Mouse (Mus musculus) right cerebral cortex, postnatal 25 days (tissue): ENCODE data around the gene Fam136a.

Source experiments
- DNase-seq: peaks from one replicate; pipeline ENCODE4 v3.0.0; 2022

The Fam136a gene

DNA sequence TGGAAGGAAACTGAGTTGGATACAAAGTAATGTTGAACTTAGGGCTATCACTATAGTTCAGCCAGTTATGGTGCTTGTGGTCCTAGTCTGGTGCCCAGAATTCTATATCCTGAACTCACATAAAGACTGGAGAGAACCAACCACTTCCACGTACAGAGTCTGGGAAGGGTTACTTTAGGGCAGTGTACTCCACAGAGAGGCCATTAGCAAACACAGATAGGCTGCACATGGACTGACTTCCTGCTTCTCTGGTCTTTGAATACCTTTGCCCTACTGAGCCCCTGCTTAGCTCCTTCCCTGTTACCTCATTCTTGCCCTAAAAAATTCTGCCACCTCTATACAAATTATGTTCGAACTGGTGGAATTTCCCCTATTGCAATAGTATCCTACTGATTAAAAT, 34.5 kb downstream of the Fam136a start:
- DNase-seq = no peak

DNA sequence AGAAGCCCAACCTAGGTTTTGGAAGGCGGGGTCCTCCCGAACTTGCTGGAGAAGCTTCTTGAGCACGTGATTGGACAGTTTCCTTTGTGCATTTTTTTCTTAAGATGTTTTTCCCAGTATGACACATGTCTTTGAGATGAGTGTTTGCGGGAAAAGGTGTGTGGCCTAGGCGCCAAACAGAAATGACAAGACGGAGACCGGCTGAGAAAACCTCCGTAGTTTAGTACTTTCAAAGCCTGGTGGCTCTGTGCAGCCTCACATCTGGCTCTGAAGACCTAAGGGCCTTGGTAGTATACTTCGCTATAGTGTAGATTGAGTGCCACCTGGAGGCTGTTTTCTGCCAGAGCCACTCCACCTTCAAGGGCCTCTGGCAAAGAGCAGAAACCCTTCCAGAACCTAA, 35.5 kb downstream of the Fam136a start:
- peak; percentile 23 for DNase-seq

DNA sequence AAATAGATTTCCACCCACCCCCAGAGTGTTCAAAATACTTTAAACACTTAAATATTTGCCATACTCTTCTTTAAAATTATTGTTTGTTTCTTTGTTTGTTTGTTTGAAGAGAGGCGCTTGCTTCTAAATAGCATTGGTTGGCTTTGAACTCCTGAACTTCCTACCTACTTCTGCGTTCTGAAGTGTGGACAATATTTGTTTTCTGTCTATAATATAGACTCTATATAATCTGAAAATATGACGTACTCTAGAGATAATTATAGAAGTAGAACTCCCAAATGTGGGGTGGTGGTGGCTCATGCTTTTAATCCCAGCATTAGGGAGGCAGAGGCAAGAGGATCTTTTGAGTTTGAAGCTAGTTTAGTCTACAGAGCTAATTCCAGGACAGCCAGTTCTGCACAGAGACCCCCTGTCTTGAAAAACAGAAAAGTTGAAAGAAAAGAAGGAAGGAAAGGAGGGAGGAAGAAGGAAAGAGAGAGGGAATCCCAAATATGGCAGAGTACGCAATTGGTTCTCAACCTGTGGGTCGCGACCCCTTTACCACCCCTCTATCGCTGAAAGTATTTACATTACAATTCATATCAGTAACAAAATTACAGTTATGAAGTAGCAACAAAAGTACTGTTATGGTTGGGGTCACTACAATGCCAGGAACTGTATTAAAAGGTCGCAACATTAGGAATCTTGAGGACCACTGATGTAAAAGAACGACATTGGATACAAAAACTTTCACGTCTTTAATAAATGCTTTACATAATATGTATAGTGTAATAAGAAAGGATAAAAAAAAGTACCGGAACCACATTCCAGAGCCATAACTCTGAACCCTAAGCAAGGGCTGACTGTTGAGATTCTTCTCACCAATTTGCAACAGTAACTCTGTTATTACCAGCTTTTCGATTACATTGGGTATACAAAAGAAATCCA, 37.5 kb downstream of the Fam136a start:
- no peak for DNase-seq

DNA sequence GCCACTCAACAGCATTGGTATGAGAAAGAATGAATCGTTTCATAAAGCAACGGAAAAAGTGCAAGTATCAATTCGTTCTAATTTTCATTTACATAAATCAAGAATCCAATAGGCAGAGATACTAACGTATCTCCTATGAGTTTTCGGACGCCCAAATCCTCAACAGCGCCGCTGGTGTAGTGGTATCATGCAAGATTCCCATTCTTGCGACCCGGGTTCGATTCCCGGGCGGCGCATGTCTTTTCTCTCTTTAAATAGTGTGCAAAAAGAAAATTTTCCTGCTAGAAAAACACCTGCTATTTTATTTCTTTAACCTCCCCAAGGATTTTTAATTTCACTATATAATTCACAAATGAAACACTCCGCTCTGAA, 38.3 kb downstream of the Fam136a start:
- peak; percentile 88 for DNase-seq

DNA sequence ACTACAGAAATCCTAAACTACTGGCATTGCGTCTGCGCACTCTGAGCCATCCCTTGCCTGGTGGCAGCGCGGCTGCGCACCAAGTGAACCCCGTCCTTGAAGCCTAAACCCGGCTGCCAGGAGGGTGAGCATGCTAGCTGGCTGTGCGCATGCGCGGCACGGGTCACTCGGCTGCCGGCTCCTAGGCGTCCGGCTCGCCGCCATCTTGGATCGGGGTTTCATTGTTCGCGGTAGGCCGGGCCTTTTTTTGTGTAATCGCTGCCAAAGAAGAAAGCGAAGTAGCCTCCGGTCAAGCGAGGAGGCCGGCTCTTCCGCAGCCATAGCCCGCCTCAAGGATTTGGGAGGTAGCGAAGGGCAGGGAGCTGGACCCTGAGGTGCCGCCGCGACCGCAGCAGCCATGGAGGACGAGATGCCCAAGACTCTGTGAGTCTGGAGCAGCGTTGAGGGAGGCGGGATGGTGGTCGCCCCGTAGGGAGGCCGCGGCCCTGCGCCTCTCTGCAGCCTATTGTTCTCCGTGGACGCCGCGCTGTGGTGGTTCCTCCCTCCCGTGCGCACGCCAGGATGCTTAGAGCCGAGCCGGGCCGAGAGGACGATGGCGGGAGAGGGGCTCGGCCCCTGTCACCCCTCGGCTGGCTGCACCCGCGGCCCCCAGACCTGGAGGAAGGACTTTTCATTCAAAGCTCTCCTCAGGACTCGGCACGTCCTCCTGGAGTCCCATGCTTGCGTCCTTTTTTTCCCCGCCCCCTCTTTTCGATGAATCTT, 38.8 kb downstream of the Fam136a start, which contains the start of gene Tia1:
Gene Tia1 (plus strand): TSS at position 120 of the 762 bp plus-strand sequence.
- peak; percentile 98 for DNase-seq

DNA sequence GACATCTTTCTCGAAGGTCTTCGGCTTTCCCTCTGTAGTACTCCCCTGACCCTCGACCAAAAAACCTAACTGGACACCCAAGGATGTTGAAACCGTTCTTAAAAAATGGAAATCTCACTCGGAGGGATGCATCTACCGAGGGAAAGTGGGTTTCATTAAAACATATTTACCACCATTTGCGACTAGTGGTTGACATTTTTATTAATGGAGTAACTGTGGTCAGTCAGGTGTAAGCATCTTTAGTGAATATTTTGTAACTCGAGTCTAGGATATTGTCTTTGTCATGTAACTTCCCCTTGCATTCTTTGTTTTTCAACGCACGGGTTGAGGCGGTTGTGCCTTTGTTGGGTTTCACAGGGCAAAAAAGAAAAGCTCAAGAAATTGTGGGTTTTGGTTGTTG, 39.5 kb downstream of the Fam136a start:
- no peak for DNase-seq

DNA sequence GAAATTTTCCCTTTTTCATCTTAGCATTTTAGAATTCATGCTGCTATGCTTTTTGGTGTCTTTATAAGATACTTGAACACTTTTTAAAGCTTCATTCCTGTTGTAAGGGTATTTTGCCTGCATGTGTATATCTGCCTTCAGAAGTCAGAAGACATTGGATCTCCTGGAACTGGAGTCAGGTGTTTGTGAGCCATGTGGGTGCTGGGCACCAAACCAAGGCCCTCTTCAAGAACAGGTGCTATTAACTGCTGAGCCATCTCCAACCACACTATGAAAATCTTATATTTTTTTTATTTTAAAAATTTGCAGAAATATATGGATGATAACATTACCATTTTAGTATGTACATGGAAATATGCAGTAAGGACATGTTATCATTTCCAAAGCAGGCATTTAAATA, 40.9 kb downstream of the Fam136a start:
- no peak for DNase-seq

DNA sequence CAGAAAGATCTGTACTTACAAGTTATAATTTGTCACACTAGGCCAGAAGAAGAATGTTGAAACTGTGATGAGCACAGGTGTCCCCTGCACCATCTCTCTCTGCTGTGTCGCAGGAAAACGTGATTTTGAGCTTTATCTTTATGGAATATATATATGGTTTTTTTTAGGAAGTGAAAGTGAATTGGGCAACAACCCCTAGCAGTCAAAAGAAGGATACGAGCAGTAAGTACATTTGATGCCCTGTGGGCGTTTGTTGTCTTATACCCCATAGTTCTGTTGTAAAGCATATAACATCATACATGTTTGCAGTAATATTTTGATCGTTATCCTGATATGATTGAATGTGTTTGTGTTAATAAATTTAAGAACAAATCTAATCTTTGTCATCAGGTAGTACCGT, 53.3 kb downstream of the Fam136a start:
- DNase-seq = no peak

DNA sequence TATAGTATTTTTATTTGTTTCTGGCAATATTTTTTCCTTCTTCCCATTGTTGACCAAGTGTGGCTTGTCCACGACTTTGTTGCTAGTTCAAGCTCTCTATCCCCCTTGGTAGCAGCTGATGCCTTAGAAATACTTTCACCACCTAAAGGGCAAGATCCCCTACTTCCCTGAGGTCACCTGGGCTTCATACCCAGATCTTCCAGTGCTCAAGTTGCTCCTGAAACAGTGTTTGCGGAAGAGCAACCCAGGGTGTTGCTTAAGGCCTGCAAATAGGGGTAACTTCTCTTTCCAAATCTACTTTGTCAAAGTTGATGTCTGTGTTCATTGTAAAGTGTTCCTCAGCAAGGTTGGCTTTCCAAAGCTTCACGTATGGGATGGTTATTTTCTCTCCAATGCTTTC, 53.8 kb downstream of the Fam136a start:
- DNase-seq = no peak
